Mouse (Mus musculus) cortical plate, adult 2 months (tissue): ENCODE measurements around the gene Rtkn2. TPM values are rescaled to one million over a fixed set of nuclear protein-coding genes. Genes with fewer than 3 reads are reported as not detected.

ENCODE experiments used
- H3K27ac ChIP-seq: fragments of 200-500 bp; 2 replicates; pipeline ENCODE4 v1.5.1; 2012; ENCODE audit warnings: low read length, control low read depth, inconsistent platforms; ENCODE audit not compliant: insufficient read depth
- H3K4me1 ChIP-seq: fragments of 200-500 bp; 2 replicates; pipeline ENCODE4 v1.6.1; 2011; ENCODE audit warnings: low read length; ENCODE audit not compliant: control insufficient read depth, insufficient read depth
- H3K4me3 ChIP-seq: fragments of 200-500 bp; 2 replicates; pipeline ENCODE4 v1.5.1; 2011; ENCODE audit warnings: mild to moderate bottlenecking, low read length, control low read depth; ENCODE audit not compliant: insufficient read depth
- CTCF ChIP-seq: fragments of 200-500 bp; IDR thresholded peaks from 2 replicates; pipeline ENCODE4 v1.5.1; 2011; ENCODE audit warnings: mild to moderate bottlenecking, control low read depth, low read length; ENCODE audit not compliant: insufficient read depth; ENCODE audit errors: extremely low read depth
- POLR2A ChIP-seq: fragments of 200-500 bp; IDR thresholded peaks from 2 replicates; pipeline ENCODE4 v1.6.1; 2011; ENCODE audit warnings: mild to moderate bottlenecking, low read length, control low read depth; ENCODE audit not compliant: insufficient read depth; ENCODE audit errors: extremely low read depth
- polyA plus RNA-seq: library from polyadenylated mRNA; depleted of rRNA; stranded (reverse); fragments of >200 nt; gene quantifications from 2 replicates; pipeline ENCODE4 v1.2.3, GENCODE M21; 2012; rRNA removed

Rtkn2 gene
- polyA plus RNA-seq, result 1.4 and 1.8 TPM in 2 replicates

- no peak within 1 kb of the TSS for H3K27ac ChIP-seq
- TF ChIP-seq CTCF (no peak), POLR2A (no peak)
- no peaks in the 10 kb centered on the region for H3K4me1 ChIP-seq
- H3K4me3 ChIP-seq, result peak within 1 kb of the TSS; percentile 45
Measured at GRCm38 (mm10) chr10:67979401-67980157, at the start of gene Rtkn2. Rtkn2 (plus strand) TSS chr10:67979570.

DNA sequence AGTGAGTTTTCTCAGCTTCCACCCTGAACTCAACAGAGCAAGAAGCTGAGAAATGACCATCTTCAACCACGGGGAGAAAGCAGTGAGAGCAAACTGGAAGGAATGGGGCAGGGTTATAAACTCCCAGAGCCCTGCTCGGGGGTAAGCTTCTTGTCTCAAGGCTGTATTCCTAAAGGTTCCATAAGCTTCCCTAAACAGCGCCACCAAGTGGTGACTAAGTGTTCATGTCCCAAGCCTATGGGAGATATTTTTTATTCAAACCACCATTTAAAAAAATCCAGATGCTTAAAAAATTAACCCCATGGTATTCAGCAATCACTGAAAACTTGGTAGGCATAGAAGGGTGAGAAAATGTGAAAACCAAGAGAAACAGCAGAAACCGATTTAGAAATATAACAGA lies 48.0 kb upstream of the Rtkn2 start:
- H3K4me3 ChIP-seq, result no peak overlapping the region
- peaks cover 2% of the 10 kb centered on the region; the same call in 1 of the 2 replicates for H3K4me1 ChIP-seq
- no peak overlapping the region for H3K27ac ChIP-seq
- TF ChIP-seq CTCF, result no peak
- TF ChIP-seq POLR2A, result no peak

DNA sequence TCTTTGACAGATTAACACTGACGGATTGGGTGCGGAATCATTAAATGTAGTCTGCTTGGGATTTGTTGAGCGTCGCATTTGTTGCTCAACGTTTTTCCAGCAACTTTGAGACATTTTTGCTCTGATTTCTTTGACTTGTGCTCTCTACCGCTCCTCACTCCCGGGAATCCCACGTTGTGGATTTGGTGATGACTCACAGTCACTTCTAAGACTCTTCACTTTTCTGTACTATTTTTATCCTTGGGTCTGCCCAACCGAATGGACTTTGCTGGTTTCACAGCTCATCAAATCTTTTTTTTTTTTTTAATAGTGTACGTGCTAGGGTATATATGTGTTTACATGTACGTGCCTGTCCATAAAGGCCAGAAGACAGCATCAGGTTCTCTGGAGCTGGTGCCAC lies 46.6 kb upstream of the Rtkn2 start:
- H3K27ac ChIP-seq, result no peak overlapping the region
- TF ChIP-seq POLR2A (no peak), CTCF (no peak)
- H3K4me1 ChIP-seq, result peaks cover 2% of the 10 kb centered on the region; the same call in 1 of the 2 replicates
- H3K4me3 ChIP-seq, result no peak overlapping the region

DNA sequence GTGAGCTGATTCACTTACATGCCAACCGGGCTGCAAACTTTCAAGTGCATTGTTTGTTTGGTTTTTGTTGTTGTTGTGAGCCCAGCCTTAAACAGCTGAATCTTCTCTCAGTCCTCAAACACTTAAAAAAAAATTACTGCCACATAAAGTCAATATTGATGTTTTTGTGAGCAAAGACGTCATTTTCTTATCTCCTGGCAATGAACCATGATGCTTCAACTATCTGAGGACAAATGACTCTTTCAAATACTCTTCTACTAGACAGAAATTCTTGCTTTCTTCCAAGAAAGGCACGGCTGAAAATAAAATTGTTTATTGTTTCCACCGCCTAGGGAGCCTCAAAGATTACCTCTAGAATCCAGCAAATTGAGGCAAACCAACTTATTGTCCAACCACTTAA lies 42.4 kb upstream of the Rtkn2 start:
- H3K27ac ChIP-seq, result no peak overlapping the region
- no peak overlapping the region for H3K4me3 ChIP-seq
- peaks cover 2% of the 10 kb centered on the region; the same call in 1 of the 2 replicates for H3K4me1 ChIP-seq
- TF ChIP-seq POLR2A (no peak), CTCF (no peak)

DNA sequence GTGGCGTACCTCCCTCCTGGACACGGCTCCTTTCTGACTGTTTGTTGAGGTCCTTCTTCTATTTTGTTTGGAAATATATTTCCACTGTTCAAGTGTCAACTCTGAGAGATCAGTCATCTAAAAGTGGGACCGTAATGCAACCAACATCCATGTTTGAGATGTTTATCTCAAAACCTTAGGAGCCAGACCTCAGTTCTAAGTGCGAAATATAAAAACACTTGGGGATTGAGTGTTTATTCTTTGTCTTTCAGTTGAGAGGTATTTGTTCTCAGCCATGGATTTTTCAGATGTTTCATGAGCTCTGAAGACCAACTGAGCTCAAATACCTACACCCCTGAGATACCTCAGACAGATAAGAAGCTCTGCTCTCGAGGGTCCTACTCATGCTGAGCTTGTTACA lies 41.6 kb upstream of the Rtkn2 start:
- H3K4me1 ChIP-seq, result peaks cover 2% of the 10 kb centered on the region; the same call in 1 of the 2 replicates
- no peak overlapping the region for H3K27ac ChIP-seq
- no peak for TF ChIP-seq CTCF
- TF ChIP-seq POLR2A, result no peak
- no peak overlapping the region for H3K4me3 ChIP-seq

DNA sequence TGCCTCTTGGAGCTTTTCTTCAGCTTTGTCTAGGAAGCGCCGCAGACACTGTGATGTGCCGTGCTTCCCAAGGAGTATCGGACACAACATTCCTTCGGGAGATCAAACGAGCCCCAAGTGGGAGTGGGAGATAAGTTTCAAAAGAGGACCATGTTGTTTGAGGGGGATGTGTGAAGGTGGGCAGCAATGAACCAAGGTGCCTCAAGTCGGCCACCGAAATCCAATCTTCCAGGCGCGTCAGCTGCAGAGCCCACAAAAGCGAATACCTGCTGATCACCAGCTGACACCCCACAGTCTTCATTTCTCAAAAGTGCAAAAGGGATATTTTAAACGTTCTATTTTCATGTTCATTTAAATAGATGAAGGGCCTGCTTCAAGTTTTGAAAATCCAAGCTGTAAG lies 39.8 kb upstream of the Rtkn2 start:
- Histone ChIP-seq H3K4me3 (no peak overlapping the region), H3K27ac (no peak overlapping the region), H3K4me1 (no peaks in the 10 kb centered on the region)
- TF ChIP-seq CTCF (no peak), POLR2A (no peak)

DNA sequence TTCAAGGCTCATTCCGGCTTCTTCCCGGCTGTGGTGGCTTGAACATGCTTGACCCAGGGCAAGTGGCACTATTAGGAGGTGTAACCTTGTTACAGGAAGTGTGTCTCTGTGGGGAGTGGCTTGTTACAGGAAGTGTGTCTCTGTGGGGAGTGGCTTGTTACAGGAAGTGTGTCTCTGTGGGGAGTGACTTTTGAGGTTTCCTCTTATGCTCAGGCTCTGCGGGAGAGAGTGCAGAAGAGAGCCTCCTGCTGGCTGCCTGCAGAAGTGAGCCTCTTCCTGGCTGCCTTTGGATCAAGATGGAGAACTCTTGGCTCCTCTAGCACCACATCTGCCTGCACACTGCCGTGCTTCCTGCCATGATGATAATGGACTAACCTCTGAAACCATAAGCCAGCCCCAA lies 35.9 kb upstream of the Rtkn2 start:
- Histone ChIP-seq H3K4me3 (no peak overlapping the region), H3K4me1 (no peaks in the 10 kb centered on the region), H3K27ac (no peak overlapping the region)
- TF ChIP-seq POLR2A (no peak), CTCF (no peak)

- H3K4me3 ChIP-seq, result no peak overlapping the region
- TF ChIP-seq CTCF (no peak), POLR2A (no peak)
- no peaks in the 10 kb centered on the region for H3K4me1 ChIP-seq
- no peak overlapping the region for H3K27ac ChIP-seq
Measured at GRCm38 (mm10) chr10:67950059-67950748, 29.2 kb upstream of the Rtkn2 start.

DNA sequence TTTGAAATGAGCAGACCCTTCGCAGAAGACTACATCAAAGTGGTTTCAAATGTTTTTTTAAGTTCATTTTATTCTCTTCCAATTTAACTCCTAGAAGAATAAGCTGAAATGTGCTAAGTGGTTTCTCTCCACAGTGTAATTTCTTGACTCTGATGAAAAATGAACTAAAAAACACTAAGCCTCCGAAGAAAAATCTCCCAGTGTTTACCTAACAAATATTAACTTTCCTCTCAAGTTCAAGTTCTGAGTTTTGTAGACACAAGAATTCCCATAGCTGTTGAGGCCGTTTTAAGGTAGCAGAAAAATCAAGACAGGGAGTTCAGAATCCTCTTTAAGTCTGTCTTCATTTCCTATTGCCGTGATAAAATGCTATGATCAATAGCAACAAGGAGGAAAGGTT lies 27.7 kb upstream of the Rtkn2 start:
- H3K4me3 ChIP-seq, result no peak overlapping the region
- TF ChIP-seq CTCF (no peak), POLR2A (no peak)

GRCm38 (mm10) chr10:67955982-67956381 lies 23.4 kb upstream of the Rtkn2 start:
- TF ChIP-seq POLR2A, result no peak
- TF ChIP-seq CTCF, result no peak
- Histone ChIP-seq H3K27ac (no peak overlapping the region), H3K4me3 (no peak overlapping the region)

More for the DNA sequence above, 27.7 kb upstream of the Rtkn2 start:
- Histone ChIP-seq H3K27ac (no peak overlapping the region), H3K4me1 (no peaks in the 10 kb centered on the region)

More at GRCm38 (mm10) chr10:67955982-67956381, 23.4 kb upstream of the Rtkn2 start:
- no peaks in the 10 kb centered on the region for H3K4me1 ChIP-seq
